Mouse (Mus musculus) megakaryocyte, embryonic 14.5 days (primary cell): Measurements from ENCODE around the gene Wwc1.

Experiments
- FLI1 ChIP-seq: IDR thresholded peaks from 2 replicates; pipeline ENCODE4 v1.6.1; 2012; ENCODE audit warnings: low read length, inconsistent platforms, mixed read lengths
- GATA1 ChIP-seq: IDR thresholded peaks from 3 replicates; pipeline ENCODE4 v1.6.1; 2012; ENCODE audit warnings: mixed read lengths, low read length, inconsistent platforms, borderline replicate concordance

GRCm38 (mm10) chr11:35854941-35855340 lies 125.4 kb downstream of the Wwc1 start:
- TF ChIP-seq GATA1 (no peak), FLI1 (no peak)
